Mouse (Mus musculus): ENCODE measurements at regions not wholly inside any gene's neighbourhood (a gene's known extent, or its start where the extent isn't known, plus 50 kb on each side); places are given as distances from the start of the nearest gene placed in this dataset.

- no peaks in the 10 kb centered on the region for H3K36me3 ChIP-seq (ENCODE audit: control insufficient read depth, insufficient read depth, low read length)
- no peak for ATAC-seq (ENCODE audit: low read depth)
- H3K4me2 ChIP-seq (ENCODE audit: low read depth, low read length), result no peak overlapping the region
- no peak overlapping the region for H3K27ac ChIP-seq (replicated peaks; ENCODE audit: low read depth, low read length)
- H3K27me3 ChIP-seq (replicated peaks; ENCODE audit: control insufficient read depth, insufficient read depth, low read length), result no peaks in the 10 kb centered on the region
- no peak overlapping the region for H3K9ac ChIP-seq (ENCODE audit: low read depth, low read length)
- H3K4me3 ChIP-seq (ENCODE audit: low read depth, low read length), result no peak overlapping the region
- no peaks in the 10 kb centered on the region for H3K9me3 ChIP-seq (ENCODE audit: control insufficient read depth, low read length)
- no peak for DNase-seq (ENCODE audit: low spot score)
- no peaks in the 10 kb centered on the region for H3K4me1 ChIP-seq (ENCODE audit: control insufficient read depth, insufficient read depth, low read length)
- 79% methylated on average over 3 of the region's 3 CpGs for WGBS
These were observed 76.5 kb upstream of the Tnfaip3 start for GRCm38 (mm10) chr10:19091949-19092348.

- no peak overlapping the region for H3K9ac ChIP-seq (ENCODE audit: low read depth, low read length)
- 63% methylated on average over 3 of the region's 3 CpGs for WGBS
- H3K27ac ChIP-seq (replicated peaks; ENCODE audit: low read depth, low read length), result no peak overlapping the region
- no peak overlapping the region for H3K4me3 ChIP-seq (ENCODE audit: low read depth, low read length)
- H3K4me1 ChIP-seq (ENCODE audit: control insufficient read depth, insufficient read depth, low read length), result no peaks in the 10 kb centered on the region
- H3K9me3 ChIP-seq (ENCODE audit: control insufficient read depth, low read length), result no peaks in the 10 kb centered on the region
- DNase-seq (ENCODE audit: low spot score) (no peak), ATAC-seq (ENCODE audit: low read depth) (no peak)
- no peaks in the 10 kb centered on the region for H3K36me3 ChIP-seq (ENCODE audit: control insufficient read depth, insufficient read depth, low read length)
- H3K4me2 ChIP-seq (ENCODE audit: low read depth, low read length), result no peak overlapping the region
- no peaks in the 10 kb centered on the region for H3K27me3 ChIP-seq (replicated peaks; ENCODE audit: control insufficient read depth, insufficient read depth, low read length)
These were observed 75.7 kb upstream of the Tnfaip3 start for GRCm38 (mm10) chr10:19091110-19091509.

- H3K27ac ChIP-seq (replicated peaks; ENCODE audit: low read depth, low read length), result no peak overlapping the region
- H3K27me3 ChIP-seq (replicated peaks; ENCODE audit: control insufficient read depth, insufficient read depth, low read length), result no peaks in the 10 kb centered on the region
- DNase-seq (ENCODE audit: low spot score) (no peak), ATAC-seq (ENCODE audit: low read depth) (no peak)
- no peak overlapping the region for H3K4me2 ChIP-seq (ENCODE audit: low read depth, low read length)
- 91% methylated on average over 1 of the region's 1 CpGs for WGBS
- H3K4me3 ChIP-seq (ENCODE audit: low read depth, low read length), result no peak overlapping the region
- no peaks in the 10 kb centered on the region for H3K9me3 ChIP-seq (ENCODE audit: control insufficient read depth, low read length)
- no peak overlapping the region for H3K9ac ChIP-seq (ENCODE audit: low read depth, low read length)
- no peaks in the 10 kb centered on the region for H3K4me1 ChIP-seq (ENCODE audit: control insufficient read depth, insufficient read depth, low read length)
- H3K36me3 ChIP-seq (ENCODE audit: control insufficient read depth, insufficient read depth, low read length), result no peaks in the 10 kb centered on the region
These were observed 71.5 kb upstream of the Tnfaip3 start for GRCm38 (mm10) chr10:19086995-19087394.

GRCm38 (mm10) chr10:19082136-19082535 is 66.7 kb upstream of the Tnfaip3 start:
- no peak overlapping the region for H3K4me2 ChIP-seq (ENCODE audit: low read depth, low read length)
- WGBS, result 81% methylated on average over 4 of the region's 4 CpGs
- DNase-seq (ENCODE audit: low spot score), result no peak
- ATAC-seq (ENCODE audit: low read depth), result no peak
- H3K27ac ChIP-seq (replicated peaks; ENCODE audit: low read depth, low read length), result no peak overlapping the region
- no peaks in the 10 kb centered on the region for H3K4me1 ChIP-seq (ENCODE audit: control insufficient read depth, insufficient read depth, low read length)
- H3K9ac ChIP-seq (ENCODE audit: low read depth, low read length), result no peak overlapping the region
- no peak overlapping the region for H3K4me3 ChIP-seq (ENCODE audit: low read depth, low read length)
- no peaks in the 10 kb centered on the region for H3K27me3 ChIP-seq (replicated peaks; ENCODE audit: control insufficient read depth, insufficient read depth, low read length)
- H3K9me3 ChIP-seq (ENCODE audit: control insufficient read depth, low read length), result no peaks in the 10 kb centered on the region
- no peaks in the 10 kb centered on the region for H3K36me3 ChIP-seq (ENCODE audit: control insufficient read depth, insufficient read depth, low read length)

- Histone ChIP-seq H3K9me3 (ENCODE audit: control insufficient read depth, low read length) (no peaks in the 10 kb centered on the region), H3K4me3 (ENCODE audit: low read depth, low read length) (no peak overlapping the region), H3K36me3 (ENCODE audit: control insufficient read depth, insufficient read depth, low read length) (no peaks in the 10 kb centered on the region), H3K9ac (ENCODE audit: low read depth, low read length) (no peak overlapping the region), H3K27me3 (replicated peaks; ENCODE audit: control insufficient read depth, insufficient read depth, low read length) (no peaks in the 10 kb centered on the region), H3K4me2 (ENCODE audit: low read depth, low read length) (no peak overlapping the region), H3K4me1 (ENCODE audit: control insufficient read depth, insufficient read depth, low read length) (no peaks in the 10 kb centered on the region), H3K27ac (replicated peaks; ENCODE audit: low read depth, low read length) (no peak overlapping the region)
- DNase-seq (ENCODE audit: low spot score), result no peak
- no peak for ATAC-seq (ENCODE audit: low read depth)
- WGBS, result 80% methylated on average over 4 of the region's 4 CpGs
These were observed 62.6 kb upstream of the Tnfaip3 start for GRCm38 (mm10) chr10:19078047-19078446.

GRCm38 (mm10) chr10:19068377-19068776 is 52.9 kb upstream of the Tnfaip3 start:
- Histone ChIP-seq H3K36me3 (ENCODE audit: control insufficient read depth, insufficient read depth, low read length) (no peaks in the 10 kb centered on the region), H3K9ac (ENCODE audit: low read depth, low read length) (no peak overlapping the region), H3K27ac (replicated peaks; ENCODE audit: low read depth, low read length) (no peak overlapping the region), H3K4me2 (ENCODE audit: low read depth, low read length) (no peak overlapping the region), H3K4me3 (ENCODE audit: low read depth, low read length) (no peak overlapping the region), H3K27me3 (replicated peaks; ENCODE audit: control insufficient read depth, insufficient read depth, low read length) (no peaks in the 10 kb centered on the region), H3K9me3 (ENCODE audit: control insufficient read depth, low read length) (no peaks in the 10 kb centered on the region), H3K4me1 (ENCODE audit: control insufficient read depth, insufficient read depth, low read length) (no peaks in the 10 kb centered on the region)
- 81% methylated on average over 5 of the region's 5 CpGs for WGBS
- DNase-seq (ENCODE audit: low spot score), result no peak
- ATAC-seq (ENCODE audit: low read depth), result no peak

- DNase-seq (ENCODE audit: low spot score), result no peak
- no peak overlapping the region for H3K27ac ChIP-seq (replicated peaks; ENCODE audit: low read depth, low read length)
- WGBS, result 78% methylated on average over 3 of the region's 3 CpGs
- H3K9me3 ChIP-seq (ENCODE audit: control insufficient read depth, low read length), result no peaks in the 10 kb centered on the region
- no peak overlapping the region for H3K9ac ChIP-seq (ENCODE audit: low read depth, low read length)
- H3K4me3 ChIP-seq (ENCODE audit: low read depth, low read length), result no peak overlapping the region
- ATAC-seq (ENCODE audit: low read depth), result no peak
- no peaks in the 10 kb centered on the region for H3K36me3 ChIP-seq (ENCODE audit: control insufficient read depth, insufficient read depth, low read length)
- no peak overlapping the region for H3K4me2 ChIP-seq (ENCODE audit: low read depth, low read length)
- no peaks in the 10 kb centered on the region for H3K27me3 ChIP-seq (replicated peaks; ENCODE audit: control insufficient read depth, insufficient read depth, low read length)
- no peaks in the 10 kb centered on the region for H3K4me1 ChIP-seq (ENCODE audit: control insufficient read depth, insufficient read depth, low read length)
These were observed 52.2 kb upstream of the Tnfaip3 start for GRCm38 (mm10) chr10:19067623-19068022.

GRCm38 (mm10) chr10:19066821-19067350 is 51.4 kb upstream of the Tnfaip3 start:
- no peak overlapping the region for H3K27ac ChIP-seq (replicated peaks; ENCODE audit: low read depth, low read length)
- H3K9me3 ChIP-seq (ENCODE audit: control insufficient read depth, low read length), result no peaks in the 10 kb centered on the region
- no peak overlapping the region for H3K9ac ChIP-seq (ENCODE audit: low read depth, low read length)
- 92% methylated on average over 5 of the region's 5 CpGs for WGBS
- H3K27me3 ChIP-seq (replicated peaks; ENCODE audit: control insufficient read depth, insufficient read depth, low read length), result no peaks in the 10 kb centered on the region
- no peaks in the 10 kb centered on the region for H3K36me3 ChIP-seq (ENCODE audit: control insufficient read depth, insufficient read depth, low read length)
- H3K4me3 ChIP-seq (ENCODE audit: low read depth, low read length), result no peak overlapping the region
- no peak overlapping the region for H3K4me2 ChIP-seq (ENCODE audit: low read depth, low read length)
- ATAC-seq (ENCODE audit: low read depth) (no peak), DNase-seq (ENCODE audit: low spot score) (no peak)
- H3K4me1 ChIP-seq (ENCODE audit: control insufficient read depth, insufficient read depth, low read length), result no peaks in the 10 kb centered on the region
